Mouse (Mus musculus) CD4-positive, CD25-positive, alpha-beta regulatory T cell (primary cell): ENCODE results near the gene Gm10413. TPM values are rescaled to one million over a fixed set of nuclear protein-coding genes. Genes with fewer than 3 reads are reported as not detected.

ENCODE experiments used
- polyA plus RNA-seq: library from polyadenylated mRNA; unstranded; fragments of 100-300 nt; shearing (Covaris generic); gene quantifications from one replicate; pipeline ENCODE4 v1.2.1, GENCODE M21; 2017

The Gm10413 gene
- polyA plus RNA-seq: not detected

GRCm38 (mm10) chr14:3394793-3395192 lies at the start of gene Gm10413:
TSS of gene Gm10413 (plus strand) at chr14:3395093.

GRCm38 (mm10) chr14:3412314-3412713 lies 17.4 kb downstream of the Gm10413 start, which contains the start of gene Gm10409:
TSS of gene Gm10409 (plus strand) at chr14:3412614.

GRCm38 (mm10) chr14:3427803-3428202 lies 32.9 kb downstream of the Gm10413 start, which contains the start of gene Gm3005:
TSS of gene Gm3005 (plus strand) at chr14:3428103.

GRCm38 (mm10) chr14:3449079-3449478 lies 54.2 kb downstream of the Gm10413 start, which contains the start of gene Gm10408:
TSS of gene Gm10408 (plus strand) at chr14:3449379.

Other genes starting within 250 kb of the Gm10413 start
- gene Gm5795, start 206.8 kb upstream of the Gm10413 start, polyA plus RNA-seq: not detected
- 10.0 TPM for gene D830030K20Rik, start 186.6 kb upstream of the Gm10413 start, polyA plus RNA-seq
- 0.75 TPM for gene Gm2956, start 62.5 kb upstream of the Gm10413 start, polyA plus RNA-seq
- 2.7 TPM for gene Gm10409, start 17.5 kb downstream of the Gm10413 start, polyA plus RNA-seq
- gene Gm3005, start 33.0 kb downstream of the Gm10413 start, polyA plus RNA-seq: 2.2 TPM
- not detected for gene Gm10408, start 54.3 kb downstream of the Gm10413 start, polyA plus RNA-seq
- gene Gm3012, start 239.4 kb downstream of the Gm10413 start, polyA plus RNA-seq: not detected